Mouse (Mus musculus): Measurements from ENCODE around the gene Olfr1098. TPM values are rescaled to one million over a fixed set of nuclear protein-coding genes. Genes with fewer than 3 reads are reported as not detected.

Gene Olfr1098
- not detected for total RNA-seq (2023)

DNA sequence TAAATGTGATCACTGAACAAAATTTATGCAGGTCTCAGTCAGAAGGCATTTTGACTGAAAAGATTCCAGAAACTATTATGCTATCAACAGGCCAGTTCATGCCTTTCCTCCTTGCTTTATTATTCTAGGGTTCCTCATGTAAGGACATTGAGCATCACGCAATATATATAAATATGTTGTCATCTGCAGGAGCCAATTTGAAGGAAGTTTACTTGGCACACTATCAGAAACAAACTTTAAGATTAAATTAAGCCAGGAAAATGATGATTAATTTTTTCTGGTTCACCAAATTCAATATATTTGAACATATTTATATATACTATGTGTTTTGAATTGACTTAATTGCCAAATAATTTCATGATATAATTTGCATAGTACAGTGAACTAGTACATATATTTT is at the start of gene Olfr1098:
Gene Olfr1098 (minus strand): TSS at position 101 of the 400 bp plus-strand sequence.

DNA sequence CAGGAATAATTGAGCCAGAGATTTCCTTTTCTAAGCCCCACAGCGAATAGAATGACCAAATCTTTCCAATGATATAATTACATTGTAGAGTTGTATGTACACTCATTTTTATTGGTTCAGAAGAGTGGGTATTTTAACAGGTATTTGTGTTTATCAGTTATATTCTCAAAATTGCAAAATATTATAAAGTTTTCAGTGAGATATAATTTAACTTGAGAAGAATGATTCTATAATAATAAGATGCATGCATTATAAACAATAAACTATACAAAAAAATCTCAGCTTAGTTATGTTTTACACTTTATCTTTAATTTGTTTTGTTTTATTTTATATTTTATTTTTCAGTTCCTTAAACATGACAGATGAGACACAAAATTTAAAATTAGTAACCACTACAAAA is 36.2 kb upstream of the Olfr1098 start, which contains the start of gene Olfr1099:
Gene Olfr1099 (minus strand): TSS at position 101 of the 400 bp plus-strand sequence.

DNA sequence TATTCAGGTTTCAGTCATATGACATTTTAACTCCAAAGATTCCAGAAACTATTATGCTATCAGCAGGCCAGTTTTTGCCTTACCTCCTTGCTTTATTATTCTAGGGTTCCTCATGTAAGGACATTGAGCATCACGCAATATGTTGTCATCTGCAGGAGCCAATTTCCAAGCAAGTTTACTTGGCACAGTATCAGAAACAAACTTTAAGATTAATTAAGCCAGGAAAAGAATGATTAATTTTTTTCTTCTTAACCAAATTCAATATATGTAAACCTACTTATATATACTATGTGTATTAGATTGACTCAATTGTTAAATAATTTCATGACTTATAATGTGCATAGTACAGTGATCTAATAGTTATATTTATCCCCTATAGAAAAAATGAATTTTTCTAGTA is 32.2 kb downstream of the Olfr1098 start, which contains the start of gene Olfr1097:
Gene Olfr1097 (minus strand): TSS at position 101 of the 400 bp plus-strand sequence.

DNA sequence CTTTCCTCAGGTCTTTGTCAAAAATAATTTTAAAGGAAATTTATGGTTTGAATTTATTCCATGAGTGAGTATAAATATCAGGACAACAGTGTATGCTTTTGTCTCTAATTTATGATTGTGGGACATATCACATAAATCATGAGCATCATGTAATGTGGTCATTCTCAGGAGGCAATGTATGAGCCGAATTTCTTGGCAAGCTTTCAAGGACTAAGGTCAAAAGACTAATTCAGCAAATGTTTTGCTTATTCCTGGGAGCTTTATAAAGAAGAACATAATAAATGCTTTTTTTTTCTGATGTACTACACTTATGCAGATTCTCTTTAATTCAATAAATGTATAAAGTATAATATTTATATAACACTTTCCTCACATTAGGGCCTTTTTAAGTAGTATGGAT is 49.6 kb downstream of the Olfr1098 start, which contains the start of gene Gm13723:
Gene Gm13723 (minus strand): TSS at position 101 of the 400 bp plus-strand sequence.

Other genes with a start within 250 kb of the Olfr1098 start
- gene Olfr1086, start 244.5 kb downstream of the Olfr1098 start, total RNA-seq (2023), result not detected
- gene Olfr1087, start 226.2 kb downstream of the Olfr1098 start, total RNA-seq (2023), result not detected
- gene Olfr1089, start 190.8 kb downstream of the Olfr1098 start, total RNA-seq (2023), result not detected
- gene Olfr1090, start 165.6 kb downstream of the Olfr1098 start, total RNA-seq (2023), result not detected
- gene Olfr1093, start 142.1 kb downstream of the Olfr1098 start, total RNA-seq (2023), result not detected
- not detected for gene Olfr141, start 114.5 kb downstream of the Olfr1098 start, total RNA-seq (2023)
- not detected for gene Olfr1094, start 99.9 kb downstream of the Olfr1098 start, total RNA-seq (2023)
- not detected for gene Olfr1095, start 72.8 kb downstream of the Olfr1098 start, total RNA-seq (2023)
- not detected for gene Gm13723, start 49.7 kb downstream of the Olfr1098 start, total RNA-seq (2023)
- gene Olfr1097, start 32.3 kb downstream of the Olfr1098 start, total RNA-seq (2023), result not detected
- not detected for gene Olfr1099, start 36.1 kb upstream of the Olfr1098 start, total RNA-seq (2023)
- not detected for gene Olfr1100, start 55.4 kb upstream of the Olfr1098 start, total RNA-seq (2023)
- not detected for gene Olfr1101, start 66.7 kb upstream of the Olfr1098 start, total RNA-seq (2023)
- gene Olfr1102, start 73.9 kb upstream of the Olfr1098 start, total RNA-seq (2023), result not detected
- gene Olfr1104, start 102.5 kb upstream of the Olfr1098 start, total RNA-seq (2023), result not detected
- gene Olfr1105, start 112.0 kb upstream of the Olfr1098 start, total RNA-seq (2023), result not detected
- not detected for gene Olfr1106, start 127.7 kb upstream of the Olfr1098 start, total RNA-seq (2023)
- not detected for gene Olfr1107, start 151.3 kb upstream of the Olfr1098 start, total RNA-seq (2023)
- not detected for gene Olfr1109, start 171.5 kb upstream of the Olfr1098 start, total RNA-seq (2023)
- not detected for gene Olfr259, start 190.0 kb upstream of the Olfr1098 start, total RNA-seq (2023)
- gene Olfr1110, start 215.8 kb upstream of the Olfr1098 start, total RNA-seq (2023), result not detected
- not detected for gene Olfr1111, start 228.1 kb upstream of the Olfr1098 start, total RNA-seq (2023)